Mouse (Mus musculus): ENCODE data around the gene Stt3b.

DNA sequence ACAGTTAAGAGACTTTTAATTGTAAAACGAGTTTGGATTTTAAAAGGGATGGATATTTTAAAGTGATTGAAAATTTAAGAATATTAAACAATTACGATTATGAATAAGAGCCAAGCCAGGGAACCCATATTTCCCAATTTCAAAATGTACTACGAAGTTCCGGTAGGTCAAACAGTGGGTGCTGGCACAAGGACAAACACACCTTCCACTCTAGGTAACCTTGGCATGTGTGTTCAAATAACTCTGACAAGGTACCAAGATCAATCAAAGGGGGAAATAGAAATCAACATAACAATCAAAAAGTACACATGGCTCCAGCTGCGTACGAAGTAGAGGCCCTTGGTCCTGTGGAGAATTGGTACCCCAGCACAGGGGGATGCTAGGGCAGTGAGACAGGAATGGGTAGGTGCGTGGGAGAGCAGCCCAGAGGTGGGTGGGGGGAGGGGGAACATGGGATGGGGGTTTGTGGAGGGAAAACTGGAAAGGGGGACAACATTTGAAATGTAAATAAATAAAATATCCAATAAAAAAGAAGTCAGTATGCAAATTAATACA is 37.0 kb downstream of the Stt3b start:
- TF ChIP-seq GATA1 (IDR thresholded peaks at IDR 0.05; ENCODE audit: low read length), result no peak
- no peak for TF ChIP-seq TAL1 (IDR thresholded peaks at IDR 0.05; ENCODE audit: low read length)

Measured in erythroblast, embryonic 14.5 days (primary cell).